Mouse (Mus musculus): ENCODE results near the gene 1110004F10Rik. TPM values are rescaled to one million over a fixed set of nuclear protein-coding genes. Genes with fewer than 3 reads are reported as not detected.

1110004F10Rik gene
- 32.7 and 50.4 TPM in 2 replicates for polyA plus RNA-seq (2012; rRNA removed)

DNA sequence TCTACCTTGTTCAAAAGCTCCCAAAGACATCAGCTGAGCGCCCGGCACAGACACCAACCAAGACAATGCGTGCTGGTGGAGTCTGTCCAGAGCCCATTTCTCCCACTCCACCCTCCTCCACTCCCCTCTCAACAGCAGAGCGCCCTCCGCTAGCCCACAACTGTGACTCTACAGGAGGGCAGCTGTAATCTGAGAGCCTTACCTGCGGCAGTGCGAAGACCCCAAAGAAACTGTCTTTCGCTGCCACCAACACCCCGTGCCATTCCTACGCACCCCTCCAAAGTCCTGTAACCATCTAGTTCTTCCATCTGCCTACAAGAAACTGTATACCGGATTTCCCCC is at the start of gene 1110004F10Rik:
Gene 1110004F10Rik (plus strand): TSS at position 202 of the 342 bp plus-strand sequence.
- DNase-seq, result peak; percentile 15
- TF ChIP-seq CTCF (IDR thresholded peaks at IDR 0.05; ENCODE audit: insufficient read depth, low read length) (no peak), POLR2A (IDR thresholded peaks at IDR 0.05; ENCODE audit: borderline replicate concordance, extremely low read depth, low read depth, low read length) (no peak)

DNA sequence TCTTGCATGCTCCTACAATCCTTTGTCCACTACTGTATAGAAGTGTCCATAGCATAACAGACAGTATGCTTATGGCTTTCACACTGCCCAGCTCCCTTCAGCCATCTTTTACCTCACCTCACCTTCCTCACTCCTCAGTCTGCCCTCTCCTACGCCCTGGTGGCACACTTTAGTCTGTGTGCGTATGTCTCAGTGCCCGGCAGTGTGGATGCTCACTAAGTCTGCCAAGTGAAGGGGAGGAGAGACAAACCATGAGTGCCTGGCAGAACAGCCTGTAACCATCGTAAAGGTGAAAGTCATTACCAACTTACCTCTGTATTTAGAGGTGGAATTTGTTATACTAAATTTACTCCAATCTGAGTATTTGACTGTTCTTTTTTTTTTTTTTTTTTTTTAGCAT is 36.5 kb upstream of the 1110004F10Rik start:
- no peak overlapping the region for H3K4me3 ChIP-seq (replicated peaks; ENCODE audit: extremely low read depth, low read depth, low read length)
- DNase-seq, result no peak
- no peaks in the 10 kb centered on the region for H3K4me1 ChIP-seq (ENCODE audit: control insufficient read depth, insufficient read depth, low read length)
- TF ChIP-seq POLR2A (IDR thresholded peaks at IDR 0.05; ENCODE audit: borderline replicate concordance, extremely low read depth, low read depth, low read length), result no peak
- no peak for TF ChIP-seq CTCF (IDR thresholded peaks at IDR 0.05; ENCODE audit: insufficient read depth, low read length)
- WGBS, result 90% methylated on average over 4 of the region's 4 CpGs

More for the DNA sequence above, at the start of gene 1110004F10Rik:
- peaks cover 13% of the 10 kb centered on the region for H3K4me1 ChIP-seq (ENCODE audit: control insufficient read depth, insufficient read depth, low read length)
- WGBS, result 4% methylated on average over 11 of the region's 11 CpGs
- H3K4me3 ChIP-seq (replicated peaks; ENCODE audit: extremely low read depth, low read depth, low read length), result peak within 1 kb of the TSS; percentile 52

DNA sequence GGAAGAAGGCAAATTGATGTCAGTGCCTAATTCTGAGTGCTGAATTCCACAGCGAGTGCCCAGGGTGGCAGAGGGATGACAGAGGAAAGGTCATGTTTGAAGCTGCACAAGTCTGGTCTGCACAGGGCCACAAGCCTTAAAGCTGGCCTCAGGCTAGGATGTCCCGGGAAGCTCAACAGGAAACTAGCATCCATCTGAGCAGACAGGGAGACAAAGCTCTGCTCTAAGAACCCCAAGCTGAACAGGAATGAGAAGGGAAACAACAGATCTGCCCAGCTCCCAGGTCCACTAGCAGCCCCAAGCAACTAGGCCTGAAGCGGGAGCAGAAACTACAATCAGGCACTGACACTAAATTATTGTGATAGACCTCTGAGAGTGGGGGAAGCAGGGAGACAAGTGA is 9.2 kb upstream of the 1110004F10Rik start:
- 67% methylated on average over 3 of the region's 3 CpGs for WGBS
- TF ChIP-seq POLR2A (IDR thresholded peaks at IDR 0.05; ENCODE audit: borderline replicate concordance, extremely low read depth, low read depth, low read length) (no peak), CTCF (IDR thresholded peaks at IDR 0.05; ENCODE audit: insufficient read depth, low read length) (no peak)
- H3K4me3 ChIP-seq (replicated peaks; ENCODE audit: extremely low read depth, low read depth, low read length), result no peak overlapping the region
- H3K4me1 ChIP-seq (ENCODE audit: control insufficient read depth, insufficient read depth, low read length), result peaks cover 6% of the 10 kb centered on the region; the same call in 1 of the 2 replicates
- DNase-seq, result peak; percentile 9

DNA sequence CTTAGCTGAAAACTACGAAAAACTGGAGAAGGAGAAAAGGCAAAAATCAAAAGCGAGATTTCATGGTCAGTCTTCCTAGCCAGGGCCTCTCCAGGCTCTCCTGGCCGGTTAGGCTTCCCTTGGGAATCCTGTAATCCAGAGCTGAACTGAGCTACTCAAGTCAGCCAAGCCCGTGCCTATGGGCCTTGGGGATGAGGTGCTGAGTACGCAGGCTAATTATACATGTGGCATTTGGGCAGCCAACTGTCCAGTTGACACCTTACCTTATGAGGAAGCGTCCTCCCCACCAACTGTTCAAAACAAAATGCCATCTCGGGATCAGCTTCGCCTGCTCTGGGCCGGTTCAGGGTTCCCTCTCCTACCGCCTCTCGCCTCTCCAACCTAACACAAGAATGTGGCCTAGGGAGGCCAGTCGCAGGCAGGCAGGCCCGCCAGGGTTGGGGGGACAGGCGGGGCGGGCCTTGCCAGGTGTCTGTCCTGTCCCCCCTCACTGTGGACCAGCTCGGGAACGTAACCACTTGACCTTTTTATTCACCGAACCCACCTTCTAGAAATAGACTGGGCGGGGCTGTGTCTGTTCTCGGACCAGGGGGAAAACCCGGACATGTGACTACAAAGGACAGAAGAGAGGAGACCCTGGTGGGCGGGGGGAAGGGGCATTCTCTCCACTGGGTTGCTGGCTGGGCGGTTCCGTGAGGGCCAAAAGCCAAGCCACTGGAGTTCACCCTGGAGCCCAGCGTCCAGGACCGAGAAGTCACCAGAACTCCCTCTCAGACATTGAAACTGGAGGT is 8.4 kb upstream of the 1110004F10Rik start:
- TF ChIP-seq POLR2A (IDR thresholded peaks at IDR 0.05; ENCODE audit: borderline replicate concordance, extremely low read depth, low read depth, low read length) (no peak), CTCF (IDR thresholded peaks at IDR 0.05; ENCODE audit: insufficient read depth, low read length) (no peak)
- Histone ChIP-seq H3K4me1 (ENCODE audit: control insufficient read depth, insufficient read depth, low read length) (peaks cover 6% of the 10 kb centered on the region; the same call in 1 of the 2 replicates), H3K4me3 (replicated peaks; ENCODE audit: extremely low read depth, low read depth, low read length) (no peak overlapping the region)
- peak; percentile 46 for DNase-seq
- 63% methylated on average over 26 of the region's 26 CpGs for WGBS

DNA sequence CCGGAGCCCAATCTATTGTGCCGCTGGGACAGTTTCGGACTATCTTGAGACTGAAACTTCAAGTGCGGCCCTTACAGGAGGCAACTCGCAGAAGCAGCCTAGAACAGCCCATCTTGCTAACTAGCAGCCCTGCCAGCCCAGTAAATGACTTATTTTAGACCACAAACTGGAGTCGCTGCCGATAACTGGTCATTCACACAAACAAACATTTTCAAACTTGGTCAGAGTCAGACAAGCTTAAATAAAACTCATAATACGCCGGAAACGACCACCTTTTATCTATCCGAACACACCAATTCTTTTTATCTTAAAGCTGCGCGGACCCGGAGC is 7.8 kb upstream of the 1110004F10Rik start:
- peak overlapping the region; percentile 68 for H3K4me3 ChIP-seq (replicated peaks; ENCODE audit: extremely low read depth, low read depth, low read length)
- WGBS, result 4% methylated on average over 14 of the region's 14 CpGs
- no peak for DNase-seq
- peaks cover 6% of the 10 kb centered on the region; the same call in 1 of the 2 replicates for H3K4me1 ChIP-seq (ENCODE audit: control insufficient read depth, insufficient read depth, low read length)
- TF ChIP-seq POLR2A (IDR thresholded peaks at IDR 0.05; ENCODE audit: borderline replicate concordance, extremely low read depth, low read depth, low read length) (no peak), CTCF (IDR thresholded peaks at IDR 0.05; ENCODE audit: insufficient read depth, low read length) (no peak)

DNA sequence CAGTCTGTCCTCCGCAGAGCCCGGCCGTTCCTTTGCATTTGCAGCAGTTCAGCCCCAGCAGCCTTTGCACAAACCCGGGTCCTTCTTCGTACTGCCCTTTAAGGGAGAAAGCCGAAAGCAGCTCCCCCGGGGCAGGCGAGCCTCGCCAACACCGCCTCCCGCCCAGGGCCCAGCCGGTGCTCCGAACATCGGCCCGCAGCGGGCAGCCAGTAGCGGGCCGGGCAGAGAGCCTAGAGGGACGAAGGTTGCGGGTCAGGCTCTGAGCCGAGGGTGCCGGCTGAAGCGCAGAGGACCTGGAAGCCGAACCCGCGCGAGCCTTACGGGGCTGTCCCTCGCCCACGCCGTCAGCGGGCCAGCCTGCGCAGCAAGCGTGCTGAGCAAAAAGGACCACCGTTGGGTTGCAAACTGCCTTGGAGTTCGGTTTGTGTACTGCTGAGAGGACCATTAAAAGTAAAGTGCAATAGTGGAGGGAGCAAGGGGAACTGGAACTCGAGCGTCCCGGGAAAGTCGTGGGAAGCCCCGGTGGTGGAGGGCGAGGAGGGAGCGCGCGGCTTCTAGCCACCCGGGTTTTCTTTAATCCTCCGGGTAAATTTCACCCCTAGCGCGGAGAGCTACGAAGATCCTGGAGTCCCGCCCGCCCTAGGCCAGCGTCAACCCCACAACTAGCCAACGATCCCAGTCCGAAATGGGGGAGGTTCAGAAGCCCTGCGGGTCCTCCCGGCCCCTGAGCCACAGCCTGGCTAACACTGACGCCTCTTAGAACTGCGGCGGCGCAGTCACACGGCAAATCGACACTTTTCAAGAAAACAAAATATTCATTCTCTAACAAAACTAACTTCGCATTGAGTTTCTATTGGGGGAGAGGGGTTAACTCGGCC is 7.2 kb upstream of the 1110004F10Rik start:
- DNase-seq, result peak; percentile 66
- TF ChIP-seq POLR2A (IDR thresholded peaks at IDR 0.05; ENCODE audit: borderline replicate concordance, extremely low read depth, low read depth, low read length), result no peak
- no peak for TF ChIP-seq CTCF (IDR thresholded peaks at IDR 0.05; ENCODE audit: insufficient read depth, low read length)
- under 1% methylated on average over 64 of the region's 65 CpGs for WGBS
- Histone ChIP-seq H3K4me1 (ENCODE audit: control insufficient read depth, insufficient read depth, low read length) (peaks cover 6% of the 10 kb centered on the region; the same call in 1 of the 2 replicates), H3K4me3 (replicated peaks; ENCODE audit: extremely low read depth, low read depth, low read length) (peak overlapping the region; percentile 68)

DNA sequence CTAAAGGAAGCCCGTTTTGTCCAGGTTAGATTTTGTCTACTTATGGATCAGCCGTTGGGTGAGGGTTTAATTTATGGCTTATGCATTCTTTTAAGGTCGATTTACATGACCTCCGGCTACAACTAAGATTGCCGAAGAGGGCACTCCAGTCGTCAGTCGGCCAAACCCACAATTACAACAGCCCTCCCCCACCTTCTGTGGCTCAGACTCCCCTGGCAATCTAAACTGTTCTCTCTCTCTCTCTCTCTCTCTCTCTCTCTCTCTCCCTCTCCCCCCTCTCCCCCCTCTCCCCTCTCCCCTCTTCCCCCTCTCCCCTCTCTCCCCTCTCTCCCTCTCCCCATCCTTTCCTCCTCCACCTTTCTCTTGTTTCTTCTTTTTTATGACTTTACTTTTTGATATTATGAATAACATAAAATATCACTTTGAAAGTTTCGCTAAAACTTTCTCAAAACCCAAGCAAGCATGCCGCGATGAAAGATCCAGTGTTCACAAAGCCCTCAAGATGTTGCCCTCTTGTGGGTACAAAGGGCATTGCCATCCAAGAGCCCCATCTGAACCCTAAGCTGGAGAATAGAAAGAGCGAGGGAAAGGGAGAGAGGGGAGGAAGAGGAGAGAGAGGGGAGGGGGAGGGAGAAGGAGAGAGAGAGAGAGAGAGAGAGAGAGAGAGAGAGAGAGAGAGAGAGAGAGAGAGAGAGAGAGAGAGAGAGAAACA is 6.4 kb upstream of the 1110004F10Rik start:
- DNase-seq, result peak; percentile 55
- TF ChIP-seq POLR2A (IDR thresholded peaks at IDR 0.05; ENCODE audit: borderline replicate concordance, extremely low read depth, low read depth, low read length) (no peak), CTCF (IDR thresholded peaks at IDR 0.05; ENCODE audit: insufficient read depth, low read length) (peak; percentile 57)

DNA sequence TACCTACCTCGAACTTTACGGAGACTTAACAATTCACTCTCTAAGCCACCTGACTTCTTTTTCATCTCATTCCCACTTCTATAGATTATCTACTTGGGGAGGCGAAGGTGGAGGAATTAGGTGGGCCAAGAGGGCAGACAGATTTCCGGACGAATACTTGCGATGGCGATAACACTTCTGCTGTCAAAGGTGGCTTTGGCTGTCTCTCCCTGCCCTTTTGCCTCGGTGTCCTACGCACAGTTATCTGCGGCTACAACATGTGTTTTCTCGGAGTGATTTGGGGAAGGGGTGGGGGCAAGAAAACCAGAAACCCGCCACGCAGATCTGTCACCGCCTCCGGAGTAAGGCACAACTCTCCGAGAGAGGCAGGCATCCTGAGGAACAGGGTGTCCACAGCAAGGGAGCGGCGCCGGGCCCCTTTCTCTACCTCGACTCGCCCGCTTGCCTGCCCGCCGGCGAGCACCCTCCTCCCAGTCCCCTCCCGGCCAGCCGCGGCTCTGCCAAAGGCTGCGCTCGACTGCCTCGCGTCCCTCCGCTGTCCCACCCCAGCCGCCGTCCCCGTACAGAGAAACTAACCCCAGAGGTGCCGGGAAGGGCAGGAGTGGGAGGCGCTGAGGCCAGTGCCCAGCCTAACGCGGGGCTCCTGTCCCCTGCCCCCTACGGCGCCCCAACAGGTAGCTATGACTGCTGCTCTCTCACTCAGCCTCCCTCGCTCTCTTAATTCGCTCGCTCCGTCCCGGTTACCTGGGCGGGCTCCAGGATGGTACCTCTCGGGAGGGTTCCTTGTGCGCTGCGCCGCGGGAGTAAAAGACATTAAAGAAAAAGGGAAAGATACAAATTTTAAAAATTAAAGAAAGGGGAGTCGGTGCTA is 5.6 kb upstream of the 1110004F10Rik start:
- 2% methylated on average over 52 of the region's 54 CpGs for WGBS
- H3K4me3 ChIP-seq (replicated peaks; ENCODE audit: extremely low read depth, low read depth, low read length), result peak overlapping the region; percentile 9
- peaks cover 6% of the 10 kb centered on the region; the same call in 1 of the 2 replicates for H3K4me1 ChIP-seq (ENCODE audit: control insufficient read depth, insufficient read depth, low read length)
- TF ChIP-seq CTCF (IDR thresholded peaks at IDR 0.05; ENCODE audit: insufficient read depth, low read length), result no peak
- TF ChIP-seq POLR2A (IDR thresholded peaks at IDR 0.05; ENCODE audit: borderline replicate concordance, extremely low read depth, low read depth, low read length), result no peak
- DNase-seq, result peak; percentile 59

More for the DNA sequence above, 6.4 kb upstream of the 1110004F10Rik start:
- Histone ChIP-seq H3K4me3 (replicated peaks; ENCODE audit: extremely low read depth, low read depth, low read length) (peak overlapping the region; percentile 68), H3K4me1 (ENCODE audit: control insufficient read depth, insufficient read depth, low read length) (peaks cover 6% of the 10 kb centered on the region; the same call in 1 of the 2 replicates)
- 1% methylated on average over 11 of the region's 11 CpGs for WGBS
